Mouse (Mus musculus): ENCODE data around the gene Rpl21.

The Rpl21 gene

DNA sequence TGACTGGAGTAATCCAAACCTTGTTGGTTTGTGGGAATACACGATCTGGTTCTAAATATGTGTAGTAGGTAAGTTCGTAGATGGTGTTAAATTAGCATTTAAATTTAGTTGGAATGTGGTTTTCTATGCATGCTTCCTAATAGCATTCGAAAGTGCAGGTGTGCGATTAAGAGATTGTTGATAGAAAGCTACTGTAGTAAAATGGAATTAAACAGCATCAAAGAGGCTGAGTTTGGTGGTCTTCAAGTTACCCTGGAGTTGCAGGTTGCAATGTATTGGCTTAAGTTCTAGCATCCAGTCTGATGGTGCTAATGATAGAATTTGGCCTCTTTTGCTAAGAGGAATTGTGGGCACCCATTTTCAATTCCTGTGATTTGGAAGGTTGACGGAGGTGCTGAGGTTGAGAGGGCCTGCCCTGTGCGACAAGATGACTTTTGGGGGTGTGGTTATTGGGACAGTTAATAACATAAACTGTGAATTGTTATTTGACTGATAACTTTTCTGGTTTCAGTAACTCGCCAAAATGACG lies 1.0 kb downstream of the Rpl21 start:
- DNase-seq (ENCODE audit: inconsistent ontology term): no peak

DNA sequence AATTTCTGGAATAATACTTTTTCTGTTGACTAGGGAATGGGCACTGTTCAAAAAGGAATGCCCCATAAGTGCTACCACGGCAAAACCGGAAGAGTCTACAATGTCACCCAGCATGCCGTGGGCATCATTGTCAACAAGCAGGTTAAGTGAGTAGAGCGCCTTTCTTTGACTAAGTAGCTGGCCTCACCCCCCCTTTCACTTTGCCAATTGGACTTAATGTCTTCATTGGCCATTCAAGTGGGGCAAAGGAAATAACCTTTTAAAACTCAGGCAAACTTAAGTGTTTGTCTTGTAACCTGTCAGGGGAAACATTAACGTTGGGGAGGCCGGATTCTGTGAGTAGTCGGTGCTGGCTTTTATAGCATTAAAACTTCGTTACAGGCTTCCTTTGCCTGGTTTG lies 2.3 kb downstream of the Rpl21 start:
- DNase-seq (ENCODE audit: inconsistent ontology term): no peak

DNA sequence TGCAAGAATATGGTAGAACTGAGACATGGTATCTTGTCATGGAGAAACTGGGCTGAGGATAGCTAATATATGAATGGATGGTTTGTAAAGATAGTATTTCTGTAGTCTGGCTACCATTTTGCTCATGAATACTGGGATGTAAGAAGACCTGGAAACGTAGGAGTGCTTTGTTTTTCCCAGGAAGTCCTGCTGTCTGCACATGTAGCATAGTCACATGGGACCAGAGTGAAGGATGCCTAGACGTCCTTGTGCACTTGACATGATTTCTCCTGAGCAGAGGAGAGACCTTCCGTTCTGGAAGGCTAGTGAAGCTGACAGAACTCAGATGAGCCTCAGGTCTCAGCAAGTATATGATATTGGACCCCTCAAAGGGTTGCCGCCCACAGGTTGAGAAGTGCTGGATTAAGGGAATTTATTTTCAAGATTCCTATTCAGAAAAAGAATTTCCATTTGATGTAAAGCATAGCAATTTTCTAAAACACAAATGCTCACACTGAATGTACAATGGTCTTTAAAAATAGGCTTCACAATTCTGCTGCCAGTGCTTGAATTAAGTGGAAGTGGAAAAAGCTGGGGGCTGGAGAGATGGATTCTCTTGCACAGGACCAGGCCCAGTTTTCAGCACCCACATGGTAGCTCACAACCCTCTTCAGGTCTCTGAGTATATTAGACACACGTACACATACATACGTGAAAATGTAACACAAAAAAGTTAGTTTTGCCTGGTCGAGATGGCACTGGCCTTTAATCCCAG lies 5.5 kb downstream of the Rpl21 start:
- DNase-seq (ENCODE audit: inconsistent ontology term): no peak

DNA sequence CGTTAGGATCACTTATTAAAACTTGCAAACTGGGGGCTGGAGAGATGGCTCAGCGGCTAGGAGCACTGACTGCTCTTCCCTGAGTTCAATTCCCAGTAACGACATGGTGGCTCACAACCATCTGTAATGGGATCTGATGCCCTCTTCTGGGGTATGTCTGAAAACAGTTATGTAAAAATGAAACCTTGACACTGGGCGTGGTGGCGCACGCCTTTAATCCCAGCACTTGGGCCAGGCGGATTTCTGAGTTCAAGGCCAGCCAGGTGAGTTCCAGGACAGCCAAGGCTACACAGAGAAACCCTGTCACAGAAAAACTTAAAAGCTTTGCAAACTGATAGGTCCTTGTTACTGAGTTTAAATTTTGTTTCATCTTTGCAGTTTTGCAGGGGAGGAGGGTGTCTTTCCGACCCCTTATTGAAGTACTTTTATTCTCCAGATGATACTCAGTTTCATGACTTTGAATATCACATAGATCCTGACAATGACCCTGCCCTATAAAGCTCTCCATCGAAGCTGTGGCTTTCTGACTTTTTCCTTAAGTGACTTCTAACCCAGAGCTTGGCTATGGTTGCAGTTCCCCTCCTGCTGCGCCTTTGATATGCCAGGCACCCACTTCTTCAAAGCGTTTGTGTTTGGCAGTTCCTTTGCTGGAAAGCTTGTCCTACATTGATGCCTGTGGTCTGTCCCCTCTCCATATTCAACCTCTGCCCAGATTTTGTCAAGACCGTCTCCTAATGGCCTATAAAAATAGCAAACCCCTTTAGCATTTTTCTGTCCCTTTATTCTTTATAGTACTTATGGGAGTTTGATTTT lies 6.4 kb downstream of the Rpl21 start:
- no peak for DNase-seq (ENCODE audit: inconsistent ontology term)

DNA sequence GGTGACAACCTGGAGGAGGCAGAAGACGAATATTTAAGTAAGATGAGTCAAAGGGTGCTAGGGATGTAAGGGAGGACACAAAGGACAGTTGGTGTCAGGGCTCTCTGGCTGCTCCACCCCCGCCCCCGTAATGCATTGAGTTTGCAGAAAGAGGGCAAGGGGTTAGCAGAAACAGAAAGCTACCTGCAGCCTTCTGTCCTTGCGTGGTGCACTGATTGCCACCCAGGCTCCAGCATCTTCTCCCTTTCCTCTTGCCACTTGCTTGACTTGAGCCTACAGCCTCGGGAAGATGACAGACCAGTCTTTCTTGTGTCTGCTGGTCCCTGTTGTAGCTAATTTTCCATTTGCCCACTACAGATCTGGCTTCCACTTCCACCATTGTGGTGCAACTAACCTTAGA lies 7.1 kb downstream of the Rpl21 start:
- no peak for DNase-seq (ENCODE audit: inconsistent ontology term)

DNA sequence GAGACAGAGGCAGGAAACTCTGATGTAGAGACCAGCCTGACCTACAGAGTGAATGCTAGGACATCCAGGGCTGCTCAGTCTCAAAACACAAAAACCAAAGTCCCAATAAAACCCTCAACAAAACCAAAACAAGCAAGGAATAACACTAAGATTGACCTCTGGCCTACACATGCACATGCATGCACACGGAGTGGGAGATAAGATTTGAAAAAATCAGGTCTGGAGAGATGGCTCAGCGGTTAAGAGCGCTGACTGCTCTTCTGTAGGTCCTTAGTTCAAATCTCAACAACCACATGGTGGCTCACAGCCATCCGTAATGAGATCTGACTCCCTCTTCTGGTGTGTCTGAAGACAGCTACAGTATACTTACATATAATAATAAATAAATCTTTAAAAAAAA lies 7.7 kb downstream of the Rpl21 start:
- no peak for DNase-seq (ENCODE audit: inconsistent ontology term)

DNA sequence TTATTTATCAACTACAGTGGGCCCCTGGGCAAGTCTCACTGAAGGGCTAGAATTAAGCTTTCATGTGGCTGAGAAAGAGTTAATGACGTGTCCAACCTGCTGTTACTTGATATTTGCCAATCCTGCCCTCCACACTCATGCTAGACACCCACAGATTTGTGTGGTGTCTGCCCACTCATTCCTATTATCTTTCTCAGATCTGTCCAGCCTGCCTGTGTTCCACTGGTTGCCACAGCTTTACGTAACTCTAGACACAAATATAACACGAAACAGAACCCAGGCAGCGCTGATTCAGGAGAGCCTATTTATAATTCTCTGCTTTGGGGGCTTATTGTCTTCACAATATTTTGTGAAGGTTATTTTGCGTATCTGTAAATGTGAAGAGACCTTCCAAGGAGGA lies 8.6 kb downstream of the Rpl21 start:
- DNase-seq (ENCODE audit: inconsistent ontology term): no peak

DNA sequence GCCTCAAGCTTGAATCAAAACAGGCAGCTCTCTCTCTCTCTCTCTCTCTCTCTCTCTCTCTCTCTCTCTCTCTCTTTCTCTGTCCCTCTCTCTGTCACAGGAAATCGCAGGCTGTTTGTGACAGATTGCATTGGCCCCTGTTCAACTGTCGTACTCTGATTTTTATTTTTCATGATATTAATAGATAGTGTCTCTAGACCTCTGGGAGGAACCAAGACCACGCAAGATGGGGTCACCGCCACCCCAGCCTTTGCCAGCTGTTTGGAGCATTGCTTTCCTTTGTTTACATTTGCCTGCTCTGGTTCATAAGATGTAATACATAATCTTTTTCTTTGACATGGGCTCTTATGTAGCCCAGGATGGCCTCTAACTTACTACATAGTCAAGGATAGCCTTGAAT lies 9.3 kb downstream of the Rpl21 start:
- DNase-seq (ENCODE audit: inconsistent ontology term): no peak

DNA sequence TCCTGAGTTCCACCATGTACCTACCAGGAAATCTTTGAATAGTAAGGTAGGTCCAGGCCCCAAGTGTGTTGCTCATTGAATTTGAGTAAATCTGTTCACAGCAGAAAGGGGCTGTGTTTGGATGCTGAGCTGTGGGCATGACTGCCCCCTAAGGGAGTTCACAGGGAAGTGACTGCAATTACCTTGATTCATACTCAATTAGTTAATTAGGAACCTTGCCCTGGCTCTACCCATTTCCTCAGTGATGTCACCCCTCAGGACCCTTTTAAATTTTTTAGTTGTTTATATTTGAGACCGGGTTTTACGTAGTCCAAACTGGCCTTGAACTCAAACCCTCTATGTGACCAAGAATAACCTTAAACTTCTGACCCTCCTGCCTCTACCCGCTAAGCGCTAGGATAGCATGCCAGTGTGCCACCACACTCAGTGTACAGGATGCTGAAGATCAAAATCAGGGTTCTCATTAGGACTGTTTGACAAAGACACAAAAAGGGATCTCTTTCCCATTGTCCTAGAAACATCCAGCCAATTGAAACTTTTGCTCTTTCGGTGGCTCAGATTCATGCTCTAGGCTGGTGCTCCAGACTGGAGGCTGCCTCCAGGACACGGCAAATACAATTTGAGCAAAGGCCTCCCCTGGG lies 11.7 kb downstream of the Rpl21 start:
- DNase-seq (ENCODE audit: inconsistent ontology term): no peak

DNA sequence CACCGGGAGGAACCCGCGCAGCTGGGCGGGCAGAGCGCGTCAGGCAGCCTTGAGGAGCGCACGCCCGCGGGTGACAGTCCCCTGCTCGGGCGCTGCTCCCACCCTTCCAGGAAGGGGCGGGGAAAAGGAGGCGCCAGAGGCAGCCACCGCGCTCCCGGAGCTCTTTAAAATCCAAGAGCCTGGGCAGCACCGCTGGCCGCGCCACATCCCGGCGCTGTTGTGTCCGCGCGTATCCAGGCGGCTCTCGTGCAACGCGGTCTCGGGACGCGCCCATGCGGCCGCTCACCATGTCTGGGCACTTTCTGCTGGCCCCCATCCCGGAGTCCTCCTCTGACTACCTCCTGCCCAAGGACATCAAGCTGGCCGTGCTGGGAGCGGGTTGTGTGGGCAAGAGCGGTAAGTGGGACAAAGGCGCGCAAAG lies 12.3 kb downstream of the Rpl21 start, which contains the start of gene Rasl11a:
TSS of gene Rasl11a (plus strand) at position 127 of the 421 bp plus-strand sequence.
- DNase-seq (ENCODE audit: inconsistent ontology term): peak; percentile 90

DNA sequence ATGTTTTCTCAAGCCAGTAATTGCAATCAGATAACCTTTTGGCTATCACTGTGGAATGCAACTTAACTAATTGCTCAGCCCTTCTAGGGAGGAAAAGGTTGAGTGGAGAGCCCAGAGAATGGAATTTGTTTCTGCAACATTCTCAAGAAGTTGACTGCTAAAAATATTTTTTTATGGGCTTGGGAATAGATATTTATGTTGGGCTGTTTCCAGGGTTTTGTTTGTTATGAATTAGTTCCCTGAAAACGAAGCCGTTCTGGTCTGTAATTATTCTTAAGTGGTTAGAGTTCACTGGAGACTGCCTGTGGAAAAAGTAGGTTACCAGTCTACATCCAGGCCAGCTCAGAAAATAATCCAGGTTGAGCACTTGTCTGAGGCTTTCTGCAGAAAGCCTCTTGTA lies 13.8 kb downstream of the Rpl21 start:
- DNase-seq (ENCODE audit: inconsistent ontology term): peak; percentile 47

DNA sequence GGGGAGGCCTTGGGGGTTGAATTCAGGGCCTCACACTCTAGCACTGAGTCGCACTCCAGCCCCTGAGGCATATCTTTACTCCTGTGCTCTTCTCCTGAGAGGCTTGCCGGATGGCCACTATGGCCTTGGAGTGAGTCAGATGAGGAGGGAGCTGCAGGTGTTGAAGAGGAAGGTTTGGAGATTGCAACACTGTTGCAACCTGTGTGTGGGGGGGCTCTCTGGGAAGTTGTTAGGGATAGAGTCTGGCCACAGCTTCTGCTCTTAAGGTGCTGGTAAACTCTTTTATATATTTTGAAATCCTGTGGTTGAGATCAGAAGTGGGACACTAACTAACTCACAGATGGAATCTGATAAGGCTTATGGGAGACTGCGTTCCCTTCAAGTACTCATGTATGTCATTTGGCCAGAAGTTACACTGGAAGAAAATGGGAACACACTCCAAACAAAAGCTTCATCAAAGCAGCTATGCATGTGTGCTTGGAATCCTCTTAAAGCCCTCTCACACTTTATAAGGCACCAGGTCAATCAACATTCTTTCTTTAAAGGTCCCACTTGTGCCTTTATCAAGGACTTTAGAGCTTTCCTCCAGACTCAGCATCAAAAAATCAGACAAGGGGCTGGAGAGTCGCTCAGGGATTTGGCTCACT lies 16.4 kb downstream of the Rpl21 start:
- DNase-seq (ENCODE audit: inconsistent ontology term): no peak

DNA sequence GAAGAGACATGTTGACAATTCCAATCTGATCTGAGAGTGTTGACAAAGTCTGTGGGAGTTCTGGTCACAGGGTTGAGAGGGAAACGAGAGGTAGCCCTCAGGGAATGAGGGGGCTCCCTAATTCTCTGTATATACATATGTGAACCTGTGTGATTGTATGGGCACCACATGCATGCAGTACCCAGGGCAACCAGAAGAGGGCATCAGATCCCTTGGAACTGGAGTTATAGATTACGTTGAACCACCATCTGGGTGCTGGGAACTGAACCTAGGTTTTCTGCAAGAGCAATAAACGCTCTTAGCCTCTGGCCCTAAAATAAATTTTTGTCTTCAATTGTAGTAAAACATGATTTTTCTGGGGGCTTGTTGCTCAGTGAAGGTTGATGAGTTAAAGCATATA lies 23.4 kb downstream of the Rpl21 start:
- no peak for DNase-seq (ENCODE audit: inconsistent ontology term)

DNA sequence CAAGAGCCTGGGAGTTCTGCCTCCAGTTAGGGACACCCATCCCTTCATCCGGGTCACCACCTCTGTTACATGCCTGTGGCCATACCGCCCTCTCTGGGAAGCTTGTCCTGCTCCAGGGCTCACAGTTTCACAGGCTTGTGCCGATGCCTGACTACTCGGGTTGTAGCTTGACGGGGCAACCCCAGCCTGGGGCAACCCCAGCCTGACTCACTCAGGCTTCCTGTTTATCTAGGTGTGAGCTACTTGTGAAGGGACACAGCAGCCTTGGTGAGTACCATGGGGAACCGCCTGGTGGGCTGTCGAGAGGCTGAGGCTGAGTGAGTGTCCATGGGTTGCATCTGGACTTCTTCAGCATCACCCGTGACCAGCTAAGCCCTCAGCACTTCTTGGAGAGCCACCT lies 24.9 kb downstream of the Rpl21 start:
- DNase-seq (ENCODE audit: inconsistent ontology term): no peak

DNA sequence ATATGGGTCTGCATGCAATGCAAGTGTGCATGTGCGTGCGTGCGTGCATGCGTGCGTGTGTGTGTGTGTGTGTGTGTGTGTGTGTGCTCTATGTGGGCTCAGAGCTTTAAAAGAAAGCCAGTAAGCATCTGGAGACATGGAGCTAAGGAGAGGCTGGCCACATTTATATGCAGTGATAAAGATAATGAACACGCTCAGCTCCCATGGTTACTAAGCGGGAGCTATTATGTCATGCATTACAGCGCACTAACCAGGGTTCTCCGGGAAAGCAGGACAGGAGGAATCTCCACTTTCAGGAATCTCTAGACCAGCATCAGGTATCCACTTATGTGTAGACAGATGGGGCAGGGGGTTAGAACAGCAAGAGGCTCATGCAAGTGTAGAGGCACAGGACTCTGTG lies 26.1 kb downstream of the Rpl21 start:
- no peak for DNase-seq (ENCODE audit: inconsistent ontology term)

DNA sequence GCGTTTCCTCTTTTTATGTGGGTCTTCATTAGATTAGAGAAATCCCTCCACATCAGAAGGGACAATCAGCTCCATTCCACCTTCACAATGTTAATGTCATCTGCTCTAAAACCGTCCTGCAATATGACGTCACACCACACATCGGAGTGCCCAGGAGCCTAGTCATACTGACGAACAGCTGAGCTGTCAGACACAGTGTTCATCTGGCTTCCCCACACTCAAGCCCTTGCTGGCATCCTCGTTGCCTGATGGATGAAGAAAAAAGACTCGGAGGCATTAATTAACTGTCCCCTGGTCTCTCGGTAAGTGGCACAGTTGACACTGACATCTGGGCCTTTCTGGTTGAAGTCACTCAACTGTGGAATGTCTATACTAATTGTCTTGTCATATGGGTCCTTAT lies 26.6 kb downstream of the Rpl21 start:
- no peak for DNase-seq (ENCODE audit: inconsistent ontology term)

DNA sequence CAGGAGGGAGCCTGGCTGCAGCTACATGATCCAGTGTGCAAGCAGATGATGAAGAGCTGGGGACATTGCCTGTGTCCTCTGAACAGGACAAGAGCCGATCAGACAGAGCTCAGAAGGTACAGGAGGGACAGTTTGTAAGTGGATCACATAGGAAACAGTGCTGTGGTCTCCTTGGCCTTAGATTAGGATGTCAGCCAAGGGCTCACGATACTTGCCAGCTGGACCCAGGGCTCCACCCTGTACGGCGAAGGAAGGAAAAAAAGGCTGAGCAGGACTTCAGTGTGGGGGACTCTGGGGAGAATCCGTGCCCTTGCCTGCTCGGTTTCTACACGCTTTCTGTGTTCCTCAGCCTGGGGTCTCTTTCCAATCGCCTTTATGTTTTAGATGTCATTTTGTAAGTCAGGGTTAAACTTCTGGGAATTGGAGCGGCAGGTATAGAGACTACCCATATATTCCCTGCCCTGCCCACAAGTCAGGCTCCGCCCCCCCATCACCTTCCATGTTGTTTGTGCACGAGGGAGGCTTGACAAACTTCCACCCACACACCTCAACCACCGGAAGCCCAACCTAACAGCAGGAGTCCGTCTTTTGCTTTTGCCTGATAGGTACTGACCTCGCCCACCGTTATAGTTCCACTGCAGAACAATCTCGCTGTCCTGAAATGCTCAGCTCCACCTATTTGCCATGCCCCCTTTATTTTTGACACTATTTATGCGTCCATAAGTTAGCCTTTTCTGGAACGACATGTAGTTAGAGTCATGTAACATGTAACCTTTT lies 27.7 kb downstream of the Rpl21 start:
- no peak for DNase-seq (ENCODE audit: inconsistent ontology term)

DNA sequence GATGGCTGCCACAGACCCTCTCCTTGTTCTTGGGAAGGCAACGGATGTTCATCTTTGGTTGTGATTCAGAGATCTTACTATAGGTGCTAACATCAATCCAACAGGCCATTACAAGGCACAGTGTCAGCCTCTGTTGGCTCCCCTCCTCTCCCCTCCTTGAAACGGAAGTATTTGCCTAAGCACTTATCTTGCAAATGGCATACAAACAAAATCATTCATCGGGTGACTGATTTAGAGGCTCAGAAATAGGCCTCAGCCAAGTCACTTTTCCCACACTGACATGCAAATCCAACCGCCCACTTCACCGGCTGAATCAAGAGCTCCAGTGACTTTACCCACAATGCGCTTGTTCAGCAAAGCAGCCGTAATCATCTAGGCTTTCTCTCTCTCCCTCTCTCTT lies 28.9 kb downstream of the Rpl21 start:
- DNase-seq (ENCODE audit: inconsistent ontology term): no peak

DNA sequence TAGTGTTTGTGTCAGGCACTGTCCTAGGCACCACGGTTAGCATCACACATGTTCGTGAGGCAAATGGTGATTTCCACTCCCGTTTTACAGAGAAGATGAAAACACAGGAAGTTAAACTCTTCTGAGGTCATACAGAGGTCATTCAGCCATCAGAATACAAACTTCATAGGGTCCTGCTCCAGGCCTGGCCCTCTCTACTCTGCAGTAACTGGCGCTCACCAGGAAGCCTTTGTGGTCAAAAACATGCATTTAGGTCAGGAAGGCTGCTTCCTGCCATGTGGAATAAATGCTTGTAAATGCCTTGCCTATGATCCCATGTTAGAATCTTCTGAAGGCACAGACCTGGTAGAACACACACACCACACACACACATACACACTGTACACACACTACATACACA lies 32.8 kb downstream of the Rpl21 start:
- DNase-seq (ENCODE audit: inconsistent ontology term): no peak

DNA sequence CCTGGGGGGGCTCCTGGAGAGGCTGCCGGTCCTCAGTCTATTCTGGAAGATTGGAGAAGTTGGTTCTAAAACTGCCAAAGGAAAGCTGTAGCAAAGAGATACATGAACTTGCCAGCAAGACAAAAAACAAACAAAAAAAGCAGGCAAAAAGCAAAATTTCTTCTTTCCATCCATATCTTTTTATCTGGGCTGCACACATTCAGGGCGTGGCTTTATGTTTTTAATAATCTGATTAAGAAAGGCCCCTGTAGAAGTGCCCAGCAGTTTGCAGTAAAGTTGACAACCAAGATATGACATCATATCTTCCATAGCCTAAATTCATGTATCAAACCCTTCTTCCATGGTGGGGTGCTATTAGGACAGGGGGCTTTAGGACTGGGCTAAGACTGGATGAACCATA lies 33.6 kb downstream of the Rpl21 start:
- DNase-seq (ENCODE audit: inconsistent ontology term): no peak

DNA sequence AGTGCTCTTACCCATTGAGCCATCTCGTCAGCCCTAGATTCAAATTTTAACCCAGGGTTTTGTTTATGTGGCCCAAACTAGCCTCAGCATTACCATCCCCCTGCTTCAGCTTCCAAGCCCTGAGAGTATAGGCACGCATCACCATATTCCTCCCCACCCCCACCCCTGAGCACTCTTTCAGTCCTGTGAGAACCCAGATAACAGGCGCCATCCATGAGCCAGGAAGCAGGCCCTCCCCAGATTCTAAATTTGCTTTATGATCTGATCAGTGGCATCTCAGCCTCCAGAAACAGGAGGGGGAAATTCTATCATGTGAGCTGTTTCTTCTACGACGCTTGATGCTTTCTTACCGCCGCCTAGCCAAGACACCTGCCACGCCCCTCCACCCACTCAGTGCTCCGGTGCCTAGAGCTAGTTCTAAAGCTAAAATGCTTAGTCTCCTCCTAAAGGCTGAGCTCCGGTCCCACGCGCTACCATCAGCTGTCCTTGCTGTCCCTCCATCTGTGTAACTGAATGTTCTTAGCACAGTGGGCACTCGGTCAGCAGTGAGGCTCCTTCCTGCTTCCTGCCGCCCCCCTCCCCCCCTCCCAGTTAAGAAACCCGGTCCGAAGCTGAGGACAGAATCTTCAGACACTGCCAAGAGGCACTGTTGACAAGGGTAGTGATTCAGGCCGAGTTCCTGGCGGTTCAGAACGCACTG lies 34.7 kb downstream of the Rpl21 start:
- peak; percentile 61 for DNase-seq (ENCODE audit: inconsistent ontology term)
